Mouse (Mus musculus) spleen, adult 2 months (tissue): Measurements from ENCODE around the gene Gm11992. TPM values are rescaled to one million over a fixed set of nuclear protein-coding genes. Genes with fewer than 3 reads are reported as not detected.
A peak's percentile ranks its signal among the peaks of the same experiment; 100 is the strongest.

ENCODE experiments used
- DNase-seq, 2 experiments: peaks; one replicate each; pipeline versions ENCODE4 v3.0.0 to v3.0.0-alpha.2; 2012 to 2021; ENCODE audit warnings: low spot score in 2 of 2, low read depth in 1 of 2
- H3K27ac ChIP-seq: fragments of 200-500 bp; 2 replicates; pipeline ENCODE4 v1.5.1; 2012; ENCODE audit warnings: low read length, inconsistent platforms; ENCODE audit not compliant: insufficient read depth
- H3K27me3 ChIP-seq: fragments of 200-500 bp; 2 replicates; pipeline ENCODE4 v1.6.1; 2012; ENCODE audit warnings: mild to moderate bottlenecking, moderate library complexity, low read length, inconsistent platforms; ENCODE audit not compliant: control insufficient read depth, insufficient read depth
- H3K36me3 ChIP-seq: fragments of 200-500 bp; 2 replicates; pipeline ENCODE4 v1.6.1; 2012; ENCODE audit warnings: mild to moderate bottlenecking, low read length, inconsistent platforms; ENCODE audit not compliant: control insufficient read depth, insufficient read depth
- H3K4me1 ChIP-seq: fragments of 200-500 bp; 2 replicates; pipeline ENCODE4 v1.6.1; 2011; ENCODE audit warnings: inconsistent platforms; ENCODE audit not compliant: control insufficient read depth, insufficient read depth, insufficient read length
- H3K4me3 ChIP-seq: fragments of 200-500 bp; 2 replicates; pipeline ENCODE4 v1.5.1; 2011; ENCODE audit warnings: mild to moderate bottlenecking, inconsistent platforms; ENCODE audit not compliant: insufficient read depth, insufficient read length; ENCODE audit errors: extremely low read depth
- CTCF ChIP-seq: fragments of 200-500 bp; IDR thresholded peaks from 2 replicates; pipeline ENCODE4 v1.5.1; 2011; ENCODE audit warnings: mild to moderate bottlenecking, inconsistent platforms; ENCODE audit not compliant: insufficient read depth, insufficient read length, insufficient replicate concordance; ENCODE audit errors: extremely low read depth
- POLR2A ChIP-seq: fragments of 200-500 bp; IDR thresholded peaks from 2 replicates; pipeline ENCODE4 v1.6.1; 2011; ENCODE audit warnings: low read depth, low read length, inconsistent platforms
- WGBS: fragments of 180-500 bp; shearing (Covaris S2); methylation state at CpG from one replicate; pipeline ENCODE4 v1.1.7; 2018; 5-methylcytosine and 5-hydroxymethylcytosine counted together
- polyA plus RNA-seq: library from polyadenylated mRNA; depleted of rRNA; stranded (reverse); fragments of >200 nt; gene quantifications from 2 replicates; pipeline ENCODE4 v1.2.3, GENCODE M21; 2012; rRNA removed

Gm11992 gene
- polyA plus RNA-seq: 0.05 TPM in 1 of 2 replicates, not detected in the other

DNA sequence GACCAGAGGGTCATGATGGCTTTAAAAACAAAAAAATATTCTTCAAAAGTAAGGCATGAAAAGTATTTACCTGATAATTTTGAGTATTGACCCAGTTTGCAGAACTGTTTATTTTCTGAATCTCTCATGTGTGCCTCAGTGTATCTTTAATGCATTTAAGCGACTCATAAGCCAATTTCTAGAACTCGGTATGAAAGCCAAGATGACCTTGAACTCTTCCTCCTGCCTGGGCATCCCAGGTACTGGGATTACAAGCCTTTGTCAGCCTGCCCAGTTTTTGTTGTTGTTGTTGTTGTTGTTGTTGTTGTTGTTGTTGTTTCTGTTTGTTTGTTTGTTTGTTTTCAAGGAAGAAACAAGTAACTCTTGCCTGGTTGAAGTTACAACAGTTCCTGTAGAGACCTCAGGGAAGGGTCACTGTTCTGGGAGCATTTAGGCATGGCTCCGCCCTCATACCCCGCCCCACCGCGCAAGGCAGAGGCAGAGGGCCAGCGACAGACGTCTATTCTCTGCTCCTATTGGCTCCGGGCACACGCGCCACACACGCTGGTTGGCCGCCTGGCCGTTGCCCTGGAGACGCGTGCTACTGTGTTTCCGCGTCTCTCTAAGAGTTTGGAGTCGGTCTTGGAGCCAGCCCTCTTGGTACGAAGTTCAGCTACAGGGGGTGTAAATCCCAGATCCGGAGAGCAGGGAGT is at the start of gene Gm11992:
TSS of gene Gm11992 (plus strand) at position 584 of the 692 bp plus-strand sequence.
- no peak for TF ChIP-seq POLR2A
- no peak for TF ChIP-seq CTCF
- no peaks in the 10 kb centered on the region for H3K36me3 ChIP-seq
- no peak within 1 kb of the TSS for H3K27ac ChIP-seq
- no peaks in the 10 kb centered on the region for H3K4me1 ChIP-seq
- 7% methylated on average over 21 of the region's 21 CpGs for WGBS
- no peaks in the 10 kb centered on the region for H3K27me3 ChIP-seq
- peak in 1 of 2 experiments; percentile 21 for DNase-seq
- H3K4me3 ChIP-seq: peak within 1 kb of the TSS; percentile 33

DNA sequence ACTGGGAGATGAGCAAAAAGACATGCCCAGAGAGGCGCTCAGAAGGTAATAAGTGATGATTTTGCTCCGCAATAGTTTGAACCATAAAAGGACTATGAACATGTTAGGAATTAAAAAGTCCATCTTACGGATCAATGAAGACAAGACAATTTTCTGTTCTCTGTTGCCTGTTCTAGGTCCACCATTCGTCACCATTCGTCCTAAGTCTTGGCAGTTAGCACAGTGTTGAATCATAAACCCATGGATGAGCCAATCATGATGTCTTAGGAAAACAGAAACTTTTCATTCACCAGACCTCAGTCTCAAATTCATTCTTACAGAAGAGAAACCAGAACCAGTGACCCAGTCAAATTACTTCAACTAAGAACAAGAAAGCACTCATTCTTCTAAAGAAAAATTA is 39.6 kb upstream of the Gm11992 start:
- WGBS: over 99% methylated on average over 5 of the region's 5 CpGs
- Histone ChIP-seq H3K27ac (no peak overlapping the region), H3K4me1 (no peaks in the 10 kb centered on the region), H3K36me3 (peaks cover 22% of the 10 kb centered on the region), H3K4me3 (no peak overlapping the region), H3K27me3 (no peaks in the 10 kb centered on the region)
- TF ChIP-seq CTCF: no peak
- no peak for TF ChIP-seq POLR2A
- DNase-seq: no peak

DNA sequence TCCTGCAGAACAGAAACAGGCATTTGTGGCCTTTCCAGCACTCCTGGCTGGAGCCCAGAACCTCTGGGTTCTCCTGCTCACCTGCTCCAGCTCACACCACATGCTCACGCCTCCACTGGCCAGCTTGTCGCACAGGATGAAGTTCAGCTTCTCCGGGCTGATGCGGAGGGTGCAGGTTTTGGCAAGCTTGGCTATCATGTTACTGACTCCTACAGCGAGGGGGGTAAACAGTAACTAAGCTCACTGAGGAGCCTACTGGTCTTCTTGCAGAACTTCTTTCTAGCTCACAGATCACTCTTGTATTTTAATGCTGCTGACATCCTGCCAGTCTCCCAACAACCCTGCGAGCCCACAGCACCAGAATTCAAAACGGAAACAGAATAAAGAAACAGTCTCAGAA is 38.0 kb upstream of the Gm11992 start:
- H3K36me3 ChIP-seq: peaks cover 6% of the 10 kb centered on the region
- H3K27ac ChIP-seq: peak overlapping the region; percentile 74
- peak overlapping the region; percentile 95 for H3K4me3 ChIP-seq
- TF ChIP-seq CTCF: no peak
- TF ChIP-seq POLR2A: no peak
- no peaks in the 10 kb centered on the region for H3K4me1 ChIP-seq
- H3K27me3 ChIP-seq: no peaks in the 10 kb centered on the region
- WGBS: 3% methylated on average over 7 of the region's 7 CpGs
- DNase-seq: no peak

DNA sequence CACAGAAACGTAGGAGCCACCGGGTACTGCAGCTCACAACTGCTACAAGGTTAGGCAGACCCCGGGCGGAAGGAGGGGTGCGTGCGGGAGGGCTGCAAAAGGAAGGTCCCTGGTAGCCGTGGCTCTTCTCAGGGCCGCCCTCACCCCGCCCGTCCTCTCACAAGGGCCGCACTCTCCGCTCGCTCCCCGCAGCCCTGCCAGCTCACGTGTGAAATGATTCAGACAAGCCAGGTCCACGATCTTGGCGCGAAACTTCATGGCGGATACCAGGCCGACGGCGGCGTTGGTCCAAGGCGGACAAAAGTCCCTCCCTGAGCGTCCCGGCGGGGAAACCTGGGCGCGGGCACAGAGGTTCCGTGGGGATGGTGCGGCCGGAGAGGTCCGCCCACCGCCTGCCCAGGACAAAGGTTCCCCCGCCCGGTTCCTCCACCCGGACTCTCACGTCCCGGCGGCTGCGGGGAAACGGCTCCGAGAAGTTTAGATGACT is 37.5 kb upstream of the Gm11992 start, which contains the start of gene Hus1:
TSS of gene Hus1 (minus strand) at position 339 of the 487 bp plus-strand sequence.
- H3K27ac ChIP-seq: peak within 1 kb of the TSS; percentile 74
- H3K4me3 ChIP-seq: peak within 1 kb of the TSS; percentile 95
- H3K27me3 ChIP-seq: no peaks in the 10 kb centered on the region
- DNase-seq: peak; percentile 49 to 78
- H3K4me1 ChIP-seq: no peaks in the 10 kb centered on the region
- H3K36me3 ChIP-seq: peaks cover 3% of the 10 kb centered on the region
- WGBS: under 1% methylated on average over 43 of the region's 43 CpGs
- peak; percentile 38 for TF ChIP-seq POLR2A
- no peak for TF ChIP-seq CTCF

DNA sequence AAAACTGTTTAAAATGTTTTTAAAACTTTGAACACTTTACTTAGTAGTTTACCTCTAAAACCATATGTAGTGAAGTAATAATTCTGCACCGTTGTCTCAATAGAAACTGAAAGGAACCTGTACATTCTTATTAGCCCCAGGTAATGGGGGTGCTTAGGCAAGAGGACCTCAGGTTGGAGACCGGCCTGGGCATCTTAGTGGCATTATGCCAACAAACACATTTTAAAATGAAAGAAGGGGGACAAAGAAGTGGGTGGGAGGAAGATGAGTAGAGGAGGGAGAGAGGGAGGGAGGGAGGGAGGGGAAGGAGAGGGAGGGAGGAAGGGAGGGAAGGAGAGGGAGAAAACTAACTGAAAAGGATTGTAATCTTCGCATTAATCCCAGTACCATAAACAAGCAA is 37.0 kb upstream of the Gm11992 start:
- WGBS: 3% methylated on average over 3 of the region's 3 CpGs
- Histone ChIP-seq H3K4me1 (no peaks in the 10 kb centered on the region), H3K36me3 (peaks cover 3% of the 10 kb centered on the region), H3K27ac (peak overlapping the region; percentile 74), H3K4me3 (peak overlapping the region; percentile 95), H3K27me3 (no peaks in the 10 kb centered on the region)
- no peak for DNase-seq
- TF ChIP-seq POLR2A (no peak), CTCF (no peak)

DNA sequence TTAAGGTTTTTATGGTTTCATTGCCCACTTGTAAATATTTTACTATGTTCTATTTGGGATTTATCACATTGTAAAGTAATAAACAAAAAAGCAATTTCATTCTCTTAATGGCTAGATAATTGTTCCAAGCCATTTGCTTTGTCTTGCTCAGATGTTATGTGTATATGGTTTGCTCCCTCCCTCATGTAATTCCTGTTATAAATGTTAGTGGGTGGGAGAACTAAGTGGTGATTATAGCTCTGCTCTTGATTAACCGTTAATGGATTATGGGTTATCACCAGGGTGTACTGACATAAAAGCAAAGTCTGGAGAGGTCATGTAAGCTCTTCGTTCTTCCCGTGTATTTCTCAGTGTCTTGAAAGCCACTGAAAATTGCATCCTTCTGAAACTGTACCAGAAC is 33.7 kb upstream of the Gm11992 start:
- TF ChIP-seq POLR2A (no peak), CTCF (no peak)
- no peaks in the 10 kb centered on the region for H3K27me3 ChIP-seq
- no peak overlapping the region for H3K4me3 ChIP-seq
- DNase-seq: no peak
- whole genome bisulfite sequencing: 86% methylated on average over 3 of the region's 3 CpGs
- H3K4me1 ChIP-seq: no peaks in the 10 kb centered on the region
- H3K36me3 ChIP-seq: no peaks in the 10 kb centered on the region
- H3K27ac ChIP-seq: no peak overlapping the region
